Mouse (Mus musculus): ENCODE data around the gene Ankrd40. TPM values are rescaled to one million over a fixed set of nuclear protein-coding genes. Genes with fewer than 3 reads are reported as not detected.

Ankrd40 gene
- 100 to 1,000 TPM; 213 to 228 TPM for total RNA-seq (2021)

- peak; percentile 96 to 97 for DNase-seq
- intact Hi-C loops (cut with DNase I) = no loop called here
Observed at GRCm38 (mm10) chr11:94327693-94328643, at the start of gene Ankrd40. Ankrd40 (plus strand) TSS chr11:94328001.

GRCm38 (mm10) chr11:94281199-94282181, 46.3 kb upstream of the Ankrd40 start, which contains the start of gene Gm21885:
Gm21885 (plus strand) TSS chr11:94281873.
- intact Hi-C loops (cut with DNase I) = no loop called here
- DNase-seq = peak; percentile 64 to 74

- intact Hi-C loops (cut with DNase I) = no loop called here
Observed at GRCm38 (mm10) chr11:94282291-94282690, 45.5 kb upstream of the Ankrd40 start.

GRCm38 (mm10) chr11:94283536-94284099, 44.2 kb upstream of the Ankrd40 start:
- intact Hi-C loops (cut with DNase I) = no loop called here
- no peak for DNase-seq

More at GRCm38 (mm10) chr11:94282291-94282690, 45.5 kb upstream of the Ankrd40 start:
- no peak for DNase-seq

GRCm38 (mm10) chr11:94285886-94286574, 41.8 kb upstream of the Ankrd40 start:
- intact Hi-C loops (cut with DNase I) = loop anchor here (5.0 kb wide), 1 partner anchor 201 kb away; the partner anchor contains the start of gene Spata20
- no peak for DNase-seq

- intact Hi-C loops (cut with DNase I) = loop anchor here (5.0 kb wide), 1 partner anchor 200 kb away; the partner anchor contains the start of gene Spata20
- no peak for DNase-seq
Observed at GRCm38 (mm10) chr11:94287105-94287504, 40.7 kb upstream of the Ankrd40 start.

- DNase-seq = no peak
- intact Hi-C loops (cut with DNase I) = loop anchor here (2.0 kb wide), 1 partner anchor 25 kb away; no protein-coding TSS in a partner anchor
Observed at GRCm38 (mm10) chr11:94290062-94290740, 37.6 kb upstream of the Ankrd40 start.

- DNase-seq = no peak
- intact Hi-C loops (cut with DNase I) = no loop called here
Observed at GRCm38 (mm10) chr11:94294996-94295845, 32.6 kb upstream of the Ankrd40 start.

- no peak for DNase-seq
- intact Hi-C loops (cut with DNase I) = no loop called here
Observed at GRCm38 (mm10) chr11:94312733-94313132, 15.1 kb upstream of the Ankrd40 start.

GRCm38 (mm10) chr11:94314098-94314652, 13.6 kb upstream of the Ankrd40 start:
- no peak for DNase-seq
- intact Hi-C loops (cut with DNase I) = loop anchor here (2.0 kb wide), 1 partner anchor 23 kb away; no protein-coding TSS in a partner anchor

GRCm38 (mm10) chr11:94315308-94315707, 12.5 kb upstream of the Ankrd40 start:
- DNase-seq = no peak
- intact Hi-C loops (cut with DNase I) = loop anchor here (2.0 kb wide), 1 partner anchor 25 kb away; no protein-coding TSS in a partner anchor

GRCm38 (mm10) chr11:94316528-94316927, 11.3 kb upstream of the Ankrd40 start:
- intact Hi-C loops (cut with DNase I) = no loop called here
- no peak for DNase-seq

GRCm38 (mm10) chr11:94317014-94317413, 10.8 kb upstream of the Ankrd40 start:
- DNase-seq = no peak
- intact Hi-C loops (cut with DNase I) = no loop called here

GRCm38 (mm10) chr11:94317515-94317914, 10.3 kb upstream of the Ankrd40 start:
- no peak for DNase-seq
- intact Hi-C loops (cut with DNase I) = no loop called here

GRCm38 (mm10) chr11:94318056-94318455, 9.7 kb upstream of the Ankrd40 start:
- intact Hi-C loops (cut with DNase I) = no loop called here
- no peak for DNase-seq

- no peak for DNase-seq
- intact Hi-C loops (cut with DNase I) = no loop called here
Observed at GRCm38 (mm10) chr11:94320969-94321930, 6.6 kb upstream of the Ankrd40 start.

Measured in heart, postnatal 10 days (tissue).